Mouse (Mus musculus): ENCODE results near the gene Mta1. TPM values are rescaled to one million over a fixed set of nuclear protein-coding genes. Genes with fewer than 3 reads are reported as not detected.

The Mta1 gene
- polyA plus RNA-seq, 1 experiment from 2014 or later: 24.1 TPM

DNA sequence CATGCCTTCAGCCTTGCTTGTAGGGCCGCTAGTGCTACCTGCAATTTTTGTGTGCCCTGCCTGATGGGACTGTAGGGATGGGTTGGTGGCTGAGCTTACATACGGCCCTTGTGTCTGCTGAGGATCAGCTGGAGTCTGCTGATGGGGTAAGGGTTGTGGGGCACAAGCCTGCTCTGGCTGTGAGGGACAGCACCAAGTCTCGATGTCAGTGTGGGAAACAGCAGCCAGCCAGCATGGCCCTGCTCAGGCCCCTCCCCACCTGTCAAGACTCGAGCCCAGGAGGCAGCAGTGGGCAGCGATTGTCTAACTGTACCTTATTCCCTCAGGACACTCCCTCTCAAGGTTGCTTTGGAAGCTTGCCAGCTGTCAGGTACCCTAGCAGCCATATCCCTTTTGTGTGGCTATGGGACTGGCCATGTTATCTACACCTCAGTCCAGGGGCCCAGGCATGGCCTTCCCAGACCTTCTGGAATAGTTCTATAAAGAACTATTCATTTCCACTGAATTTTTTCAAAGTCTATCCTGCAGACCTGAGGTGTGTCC lies 35.9 kb downstream of the Mta1 start:
- Histone ChIP-seq H3K36me3 (ENCODE audit: insufficient read depth) (peaks cover 99% of the 10 kb centered on the region), H3K27ac (ENCODE audit: low read depth) (no peak overlapping the region), H3K9ac (no peak overlapping the region), H3K9me3 (ENCODE audit: low read depth, low read length) (no peaks in the 10 kb centered on the region), H3K4me1 (ENCODE audit: insufficient read depth) (peaks cover 3% of the 10 kb centered on the region), H3K4me3 (ENCODE audit: low read depth, low read length) (no peak overlapping the region), H3K4me2 (no peak overlapping the region), H3K27me3 (ENCODE audit: insufficient read depth, low read length) (no peaks in the 10 kb centered on the region)
- 68% methylated on average over 5 of the region's 5 CpGs for WGBS
- no peak for DNase-seq
- no peak for ATAC-seq (ENCODE audit: insufficient read depth)
- no peak for TF ChIP-seq CTCF (IDR thresholded peaks at IDR 0.05; ENCODE audit: low read depth)

DNA sequence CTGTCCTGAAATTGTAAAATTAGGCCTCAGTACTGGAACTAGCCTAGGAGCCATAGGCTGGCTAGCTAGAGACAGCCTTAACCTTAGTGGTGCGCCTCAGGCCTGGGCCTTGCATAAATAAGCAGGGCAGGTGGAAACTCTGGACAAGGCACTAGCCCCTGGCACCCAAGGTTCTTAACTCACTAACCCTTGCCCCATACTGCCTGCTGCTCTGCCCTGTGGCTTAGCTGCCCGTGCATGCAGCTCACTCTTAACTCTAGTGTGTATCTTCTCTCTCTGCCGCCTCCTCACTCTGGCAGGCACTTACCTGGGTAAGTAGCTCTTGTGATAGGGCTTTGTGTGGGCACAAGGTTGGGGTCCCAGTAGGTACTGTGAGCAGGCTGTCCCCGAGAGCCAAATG lies 36.4 kb downstream of the Mta1 start:
- Histone ChIP-seq H3K9ac (no peak overlapping the region), H3K27me3 (ENCODE audit: insufficient read depth, low read length) (no peaks in the 10 kb centered on the region), H3K4me2 (no peak overlapping the region), H3K4me1 (ENCODE audit: insufficient read depth) (peaks cover 7% of the 10 kb centered on the region), H3K9me3 (ENCODE audit: low read depth, low read length) (no peaks in the 10 kb centered on the region), H3K36me3 (ENCODE audit: insufficient read depth) (peaks cover 93% of the 10 kb centered on the region), H3K4me3 (ENCODE audit: low read depth, low read length) (no peak overlapping the region), H3K27ac (ENCODE audit: low read depth) (no peak overlapping the region)
- no peak for DNase-seq
- WGBS: 84% methylated on average over 4 of the region's 4 CpGs
- no peak for ATAC-seq (ENCODE audit: insufficient read depth)
- no peak for TF ChIP-seq CTCF (IDR thresholded peaks at IDR 0.05; ENCODE audit: low read depth)

DNA sequence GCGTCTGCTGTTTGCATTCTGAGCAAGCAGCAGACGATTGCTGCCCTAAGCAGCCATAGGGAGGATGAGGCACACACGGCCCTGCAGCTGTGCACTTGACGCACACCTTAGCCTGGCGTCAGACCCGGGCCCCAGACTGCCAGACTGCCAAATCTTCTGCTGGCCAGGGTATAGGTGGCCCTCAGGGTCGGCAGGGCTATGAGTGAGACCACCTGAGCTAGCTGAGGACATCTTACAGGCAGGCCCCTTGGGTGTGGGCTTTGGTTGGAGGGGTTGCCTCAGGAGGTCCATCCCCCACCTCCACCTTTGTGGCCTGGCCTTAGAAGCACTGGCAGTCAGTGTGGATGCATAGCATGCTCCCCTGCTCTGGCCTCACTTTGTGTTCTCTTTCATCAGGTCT lies 37.3 kb downstream of the Mta1 start:
- no peak for DNase-seq
- Histone ChIP-seq H3K4me2 (no peak overlapping the region), H3K4me1 (ENCODE audit: insufficient read depth) (peaks cover 7% of the 10 kb centered on the region), H3K27ac (ENCODE audit: low read depth) (no peak overlapping the region), H3K36me3 (ENCODE audit: insufficient read depth) (peaks cover 84% of the 10 kb centered on the region), H3K4me3 (ENCODE audit: low read depth, low read length) (no peak overlapping the region), H3K27me3 (ENCODE audit: insufficient read depth, low read length) (no peaks in the 10 kb centered on the region), H3K9me3 (ENCODE audit: low read depth, low read length) (no peaks in the 10 kb centered on the region), H3K9ac (no peak overlapping the region)
- ATAC-seq (ENCODE audit: insufficient read depth): no peak
- TF ChIP-seq CTCF (IDR thresholded peaks at IDR 0.05; ENCODE audit: low read depth): no peak
- WGBS: 84% methylated on average over 7 of the region's 7 CpGs

DNA sequence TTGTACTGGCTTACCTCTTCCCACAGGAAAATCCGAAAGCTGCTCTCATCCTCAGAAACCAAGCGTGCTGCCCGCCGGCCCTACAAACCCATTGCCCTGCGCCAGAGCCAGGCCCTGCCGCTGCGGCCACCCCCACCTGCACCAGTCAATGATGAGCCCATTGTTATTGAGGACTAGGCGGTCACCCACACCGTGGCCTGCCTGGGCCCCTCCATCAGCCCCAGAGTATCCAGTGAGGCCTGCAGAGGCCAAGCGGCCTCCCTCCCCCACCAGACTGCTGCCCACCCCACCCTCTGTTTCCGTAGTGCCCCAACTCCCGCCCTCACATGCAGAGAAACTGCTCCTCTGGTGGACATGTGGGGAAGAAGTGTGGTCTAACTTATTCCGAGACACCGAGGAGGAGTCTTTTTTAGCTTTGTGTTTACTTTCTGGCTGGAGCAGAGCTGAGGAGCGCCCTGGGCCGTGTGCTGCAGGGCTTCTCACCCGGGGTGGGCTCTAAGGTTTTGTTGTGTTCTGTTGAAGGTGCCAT lies 38.5 kb downstream of the Mta1 start:
- ATAC-seq (ENCODE audit: insufficient read depth): no peak
- Histone ChIP-seq H3K36me3 (ENCODE audit: insufficient read depth) (peaks cover 73% of the 10 kb centered on the region), H3K27me3 (ENCODE audit: insufficient read depth, low read length) (no peaks in the 10 kb centered on the region), H3K4me3 (ENCODE audit: low read depth, low read length) (no peak overlapping the region), H3K4me2 (no peak overlapping the region), H3K9me3 (ENCODE audit: low read depth, low read length) (no peaks in the 10 kb centered on the region), H3K4me1 (ENCODE audit: insufficient read depth) (peaks cover 12% of the 10 kb centered on the region), H3K9ac (no peak overlapping the region), H3K27ac (ENCODE audit: low read depth) (no peak overlapping the region)
- DNase-seq: no peak
- 74% methylated on average over 17 of the region's 17 CpGs for WGBS
- TF ChIP-seq CTCF (IDR thresholded peaks at IDR 0.05; ENCODE audit: low read depth): 0 out of 2 replicates have a peak, but pooled peaks have one; percentile 13

DNA sequence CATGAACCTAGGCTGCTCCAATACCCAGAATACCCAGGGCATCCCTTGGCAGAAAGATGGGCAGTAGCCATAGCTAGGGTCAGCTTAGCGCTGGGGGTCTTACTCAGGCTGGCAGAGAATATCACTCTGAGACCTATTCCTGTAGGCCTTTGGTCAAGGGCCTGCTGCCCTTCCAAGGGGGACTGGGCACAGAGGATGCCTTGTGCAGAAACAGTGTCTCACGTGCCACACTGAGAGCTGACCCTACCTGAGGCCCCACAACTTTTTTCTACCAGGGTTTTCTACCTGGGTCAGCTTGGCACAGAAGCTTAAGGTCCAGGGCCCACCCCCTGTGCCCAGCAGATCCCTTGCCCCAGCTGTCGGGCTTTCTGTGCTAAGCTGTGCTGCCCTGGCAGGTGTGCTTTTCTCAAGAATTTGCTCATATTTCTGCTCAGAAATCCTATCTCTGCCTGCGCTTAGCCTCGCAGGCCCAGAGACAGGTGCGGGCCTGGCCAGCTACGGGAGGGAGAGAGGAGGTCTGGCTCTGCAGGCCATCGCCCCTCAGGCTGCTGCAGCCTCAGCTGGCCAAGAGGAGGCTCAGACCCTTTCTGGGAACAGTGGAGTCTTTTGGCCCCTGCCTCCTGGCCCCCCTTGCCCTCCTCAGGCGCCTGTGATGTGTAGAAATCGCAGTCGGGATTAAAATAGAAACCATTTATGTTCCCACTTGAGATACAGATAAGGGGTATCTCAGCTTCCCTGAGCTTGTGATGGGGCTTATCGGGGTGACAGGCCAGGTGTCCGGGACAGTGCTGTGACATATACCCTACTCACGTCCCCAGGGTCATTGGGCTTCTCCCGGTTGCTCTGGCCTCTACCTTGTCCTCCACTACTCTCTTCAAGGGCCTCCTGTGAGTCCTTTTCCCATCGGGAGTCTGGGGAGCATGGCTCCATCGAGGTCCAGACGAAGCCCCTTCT lies 39.5 kb downstream of the Mta1 start:
- peak overlapping the region; percentile 10; the same call in 1 of the 2 replicates for H3K27ac ChIP-seq (ENCODE audit: low read depth)
- H3K4me2 ChIP-seq: no peak overlapping the region
- H3K36me3 ChIP-seq (ENCODE audit: insufficient read depth): peaks cover 63% of the 10 kb centered on the region
- no peak overlapping the region for H3K4me3 ChIP-seq (ENCODE audit: low read depth, low read length)
- H3K27me3 ChIP-seq (ENCODE audit: insufficient read depth, low read length): no peaks in the 10 kb centered on the region
- TF ChIP-seq CTCF (IDR thresholded peaks at IDR 0.05; ENCODE audit: low read depth): no peak
- H3K9ac ChIP-seq: no peak overlapping the region
- H3K4me1 ChIP-seq (ENCODE audit: insufficient read depth): peaks cover 22% of the 10 kb centered on the region
- ATAC-seq (ENCODE audit: insufficient read depth): no peak
- H3K9me3 ChIP-seq (ENCODE audit: low read depth, low read length): no peaks in the 10 kb centered on the region
- WGBS: 77% methylated on average over 18 of the region's 18 CpGs
- DNase-seq: no peak

DNA sequence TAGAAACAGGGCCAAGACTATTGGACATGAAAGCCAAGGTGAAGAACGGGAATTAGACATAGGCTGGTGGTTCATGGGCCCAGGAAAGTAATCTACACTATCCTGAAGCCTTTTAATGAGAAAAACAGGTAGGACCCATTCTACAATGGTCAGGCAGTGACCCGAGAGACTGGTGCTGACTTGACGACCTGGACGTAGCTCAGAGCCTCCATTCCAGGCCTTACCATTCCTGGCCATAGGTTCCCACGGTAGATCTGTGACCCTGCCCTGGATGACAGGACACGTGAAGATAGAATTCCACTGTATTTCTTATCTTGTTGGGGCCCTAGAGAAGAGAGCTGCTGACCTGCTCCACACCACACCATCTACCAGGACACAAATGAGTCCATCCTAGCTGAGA lies 40.2 kb downstream of the Mta1 start:
- DNase-seq: no peak
- no peak for ATAC-seq (ENCODE audit: insufficient read depth)
- Histone ChIP-seq H3K4me2 (no peak overlapping the region), H3K4me3 (ENCODE audit: low read depth, low read length) (no peak overlapping the region), H3K36me3 (ENCODE audit: insufficient read depth) (peaks cover 55% of the 10 kb centered on the region), H3K9me3 (ENCODE audit: low read depth, low read length) (no peaks in the 10 kb centered on the region), H3K9ac (no peak overlapping the region), H3K27ac (ENCODE audit: low read depth) (peak overlapping the region; percentile 58; the same call in 1 of the 2 replicates), H3K27me3 (ENCODE audit: insufficient read depth, low read length) (no peaks in the 10 kb centered on the region), H3K4me1 (ENCODE audit: insufficient read depth) (peaks cover 27% of the 10 kb centered on the region)
- WGBS: 70% methylated on average over 6 of the region's 6 CpGs
- no peak for TF ChIP-seq CTCF (IDR thresholded peaks at IDR 0.05; ENCODE audit: low read depth)
